8 mouse cellular contexts compared by ENCODE assay signal in the genomic region with DNA sequence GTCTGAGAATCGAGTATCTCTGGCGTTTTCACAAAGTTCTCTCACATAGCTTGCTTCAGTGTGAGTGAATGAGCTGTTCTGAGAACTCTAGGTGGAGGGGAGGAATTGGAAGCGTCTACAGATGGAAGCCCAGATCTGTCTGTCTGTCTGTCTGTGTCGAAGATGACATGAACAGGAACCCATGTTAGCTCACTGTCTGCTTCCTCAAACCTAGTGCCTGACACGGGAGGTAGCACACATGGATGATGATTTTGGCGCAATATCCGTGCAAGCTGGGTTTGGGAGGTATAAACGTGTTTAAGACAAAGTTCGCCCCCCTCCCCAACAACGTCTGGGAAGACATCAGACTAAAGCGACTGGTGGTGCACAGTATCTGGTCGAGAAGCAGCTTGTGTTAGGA. TPM values are rescaled to one million over a fixed set of nuclear protein-coding genes. Genes with fewer than 3 reads are reported as not detected.
DNase-seq lines count a peak whose midpoint lies in the region; ATAC-seq and TF ChIP-seq lines count a peak whose summit lies in the region.

No protein-coding gene starts in this region.

- peak overlapping the region; percentile 92 for H3K9ac ChIP-seq in heart, embryonic 16.5 days (ENCODE audit: low read length)

- H3K36me3 ChIP-seq in heart, embryonic 16.5 days (ENCODE audit: control insufficient read depth, insufficient read depth) = no peaks in the 10 kb centered on the region

- no peak for DNase-seq in gastrocnemius, adult 2 months
- DNase-seq in gastrocnemius, adult 8-10 months (ENCODE audit: low spot score in 2 of 2) = no peak
- DNase-seq in CD4-positive, CD25-positive, alpha-beta regulatory T cell, adult 2 months (ENCODE audit: low read depth, low spot score) = peak; percentile 63
- DNase-seq in right cerebral cortex, postnatal 25 days = no peak
- no peak for DNase-seq in layer of hippocampus, postnatal 36 days
- no peak for DNase-seq in ovary, postnatal 36 days (ENCODE audit: low spot score)

- intact Hi-C loops in gastrocnemius, adult 2 months (cut with DNase I) = no loop called here

- H3K27ac ChIP-seq in gastrocnemius, adult 2 months = peak overlapping the region; percentile 94
- no peak overlapping the region for H3K27ac ChIP-seq in heart, embryonic 16.5 days (ENCODE audit: low read length)

- no peak for ATAC-seq in heart, embryonic 16.5 days (replicated peaks; ENCODE audit: extremely low read depth, insufficient read depth, low FRiP score)
- 0 out of 2 replicates have a peak, but pooled peaks have one; percentile 9 for ATAC-seq in megakaryocyte, adult 5-6 weeks (ENCODE audit: poor library complexity, severe bottlenecking)

- TF ChIP-seq CTCF in gastrocnemius, adult 2 months (IDR thresholded peaks at IDR 0.05) = no peak

- H3K4me1 ChIP-seq in heart, embryonic 16.5 days (ENCODE audit: control insufficient read depth, insufficient read depth, low read length) = peaks cover 25% of the 10 kb centered on the region

- WGBS in heart, embryonic 16.5 days = 38% methylated on average over 12 of the region's 12 CpGs

- H3K4me3 ChIP-seq in gastrocnemius, adult 2 months = peak overlapping the region; percentile 71
- peak overlapping the region; percentile 77 for H3K4me3 ChIP-seq in heart, embryonic 16.5 days (ENCODE audit: low read length)

- H3K9me3 ChIP-seq in heart, embryonic 16.5 days (replicated peaks; ENCODE audit: control insufficient read depth, low read length) = no peaks in the 10 kb centered on the region

- H3K27me3 ChIP-seq in heart, embryonic 16.5 days (ENCODE audit: control insufficient read depth, insufficient read depth, low read length) = no peaks in the 10 kb centered on the region

- H3K4me2 ChIP-seq in heart, embryonic 16.5 days (ENCODE audit: low read depth, low read length) = peak overlapping the region; percentile 92

RNA-seq across cellular contexts. Expression of a gene that starts 0.7 kb away (rescaled TPM):
- total RNA-seq in gastrocnemius, adult 2 months (2021) = 1 to 10 TPM; 2.4 to 4.9 TPM
- total RNA-seq in gastrocnemius, adult 8-10 months (2022) = 1 to 10 TPM; 3.1 to 5.9 (median 4.7) TPM
- polyA plus RNA-seq in heart, embryonic 16.5 days (2015; fragmentation: Nextera tagmentation; extraction: Ambion mirVana) = 27.8 and 33.2 TPM in 2 replicates
- total RNA-seq in megakaryocyte, adult 5-6 weeks (2015) = 35.8 and 41.4 TPM in 2 replicates
- total RNA-seq in megakaryocyte, adult 5-6 weeks (2017) = 30.3 and 31.4 TPM in 2 replicates
- total RNA-seq in layer of hippocampus, postnatal 36 days (2021) = 1 to 10 TPM; 1.3 to 1.9 TPM

RNA-seq across cellular contexts. Expression of a gene that starts 6.4 kb away (rescaled TPM):
- 100 to 1,000 TPM; 675 to 914 TPM for total RNA-seq in gastrocnemius, adult 2 months (2021)
- total RNA-seq in gastrocnemius, adult 8-10 months (2022) = 100 to 1,000 TPM; 779 to 919 (median 871) TPM
- polyA plus RNA-seq in heart, embryonic 16.5 days (2015; fragmentation: Nextera tagmentation; extraction: Ambion mirVana) = 49.4 and 52.0 TPM in 2 replicates
- 0.02 TPM in 1 of 2 replicates, not detected in the other for total RNA-seq in megakaryocyte, adult 5-6 weeks (2015)
- total RNA-seq in megakaryocyte, adult 5-6 weeks (2017) = 0.04 and 0.12 TPM in 2 replicates
- under 1 TPM; 0.07 to 0.08 TPM for total RNA-seq in layer of hippocampus, postnatal 36 days (2021)

Comparison
In these comparisons a context has a peak if more than half of its experiments do, and no peak if none do; other contexts are left out.
1. RNA of a gene that starts 0.7 kb away (total RNA-seq): 30.3 to 41.4 TPM in megakaryocyte, adult 5-6 weeks; 3.1 to 5.9 TPM in gastrocnemius, adult 8-10 months, 2.4 to 4.9 TPM in gastrocnemius, adult 2 months and 1.3 to 1.9 TPM in layer of hippocampus, postnatal 36 days; every median in the first group is over 4 times any median in the second.
2. RNA of a gene that starts 6.4 kb away (total RNA-seq): 675 to 914 TPM in gastrocnemius, adult 2 months and 779 to 919 TPM in gastrocnemius, adult 8-10 months; 0.07 to 0.08 TPM in layer of hippocampus, postnatal 36 days and 0.02 to 0.12 TPM in megakaryocyte, adult 5-6 weeks; every median in the first group is over 100 times any median in the second.